Mouse (Mus musculus) megakaryocyte, adult 5-6 weeks (primary cell): ENCODE measurements around the gene Ckmt1. TPM values are rescaled to one million over a fixed set of nuclear protein-coding genes. Genes with fewer than 3 reads are reported as not detected.
A peak's percentile ranks its signal among the peaks of the same experiment; 100 is the strongest.
"Not testable (repeated sequence)": the region's sequence is repeated elsewhere in the genome, so short reads cannot be mapped to it uniquely, and the experiment has no call there.

Experiments
- ATAC-seq: 2 replicates; pipeline ENCODE4 v1.8.0; 2016; ENCODE audit warnings: mild to moderate bottlenecking, inconsistent platforms; ENCODE audit not compliant: poor library complexity, severe bottlenecking
- total RNA-seq, 2 experiments: library from RNA; stranded (forward) in 1 of 2; stranded (reverse) in 1 of 2; fragments of 153-499, 151-499 nt in 1 of 2; fragments of 221-1000, 200-1000 nt in 1 of 2; gene quantifications; 2 replicates each; pipeline versions ENCODE4 v1.2.3 to v1.2.4; 2015 to 2017

Gene Ckmt1
- total RNA-seq (2015) (not detected in 2 replicates), total RNA-seq (2017) (not detected in 2 replicates)

DNA sequence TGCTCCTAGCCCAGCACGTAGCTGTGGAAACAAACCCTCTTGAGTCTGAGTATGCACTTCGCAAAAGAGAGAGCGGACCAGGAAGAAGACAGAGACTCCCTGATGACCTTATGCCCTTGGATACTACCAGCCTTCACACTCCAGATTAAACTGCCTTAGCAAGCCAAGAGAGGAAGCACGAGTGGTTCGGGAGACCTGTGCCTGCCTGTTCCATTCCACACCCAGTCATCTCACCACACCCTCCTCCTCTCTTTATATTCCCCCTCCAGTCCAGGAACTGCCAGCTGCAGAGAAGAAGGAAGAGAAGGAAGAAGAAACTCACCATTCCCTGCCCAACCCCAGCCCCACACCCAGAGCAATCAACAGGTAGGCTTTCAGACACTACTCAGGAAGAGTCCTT lies at the start of gene Ckmt1:
TSS of gene Ckmt1 (plus strand) at position 221 of the 400 bp plus-strand sequence.
- ATAC-seq = no peak

DNA sequence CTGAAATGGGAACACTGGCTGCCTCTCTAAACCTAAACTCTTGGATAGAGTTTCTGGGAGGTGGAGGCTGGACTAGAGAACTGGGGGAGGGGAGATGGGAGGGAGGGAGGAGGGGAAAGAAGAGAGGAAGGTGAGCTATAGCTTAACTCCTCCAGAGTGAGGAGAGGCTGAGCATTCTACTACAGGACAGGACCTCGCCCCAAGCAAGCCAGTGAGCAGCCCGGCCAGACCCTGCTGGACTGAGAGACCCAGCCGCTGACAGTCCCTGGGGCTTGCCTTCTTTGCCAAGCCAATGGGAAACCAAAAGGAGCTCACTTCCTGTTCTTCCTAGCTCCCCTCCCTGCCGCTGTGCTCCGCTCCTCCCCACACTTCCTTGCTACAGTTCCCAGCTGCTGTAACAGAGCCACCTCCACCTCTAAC lies 48.5 kb upstream of the Ckmt1 start:
- ATAC-seq = peak; percentile 83

DNA sequence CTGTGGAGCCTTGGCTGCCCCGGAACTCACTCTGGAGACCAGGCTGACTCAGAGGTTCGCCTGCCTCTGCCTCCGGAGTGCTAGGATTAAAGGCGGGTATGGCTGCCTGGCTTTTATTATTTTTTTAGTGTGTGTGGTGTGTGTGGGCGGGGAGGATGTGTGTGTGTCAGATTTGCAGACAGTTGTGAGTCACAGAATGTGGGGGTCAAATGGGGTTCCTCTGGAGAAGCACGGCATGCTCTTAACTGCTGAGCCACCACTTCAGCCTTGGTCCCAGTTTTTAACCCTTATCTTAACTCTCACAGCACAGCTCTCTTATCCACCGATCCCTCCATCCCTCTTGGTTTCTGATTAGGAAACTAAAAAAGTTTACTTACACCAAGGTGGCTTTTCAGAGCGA lies 41.2 kb upstream of the Ckmt1 start:
- no peak for ATAC-seq

DNA sequence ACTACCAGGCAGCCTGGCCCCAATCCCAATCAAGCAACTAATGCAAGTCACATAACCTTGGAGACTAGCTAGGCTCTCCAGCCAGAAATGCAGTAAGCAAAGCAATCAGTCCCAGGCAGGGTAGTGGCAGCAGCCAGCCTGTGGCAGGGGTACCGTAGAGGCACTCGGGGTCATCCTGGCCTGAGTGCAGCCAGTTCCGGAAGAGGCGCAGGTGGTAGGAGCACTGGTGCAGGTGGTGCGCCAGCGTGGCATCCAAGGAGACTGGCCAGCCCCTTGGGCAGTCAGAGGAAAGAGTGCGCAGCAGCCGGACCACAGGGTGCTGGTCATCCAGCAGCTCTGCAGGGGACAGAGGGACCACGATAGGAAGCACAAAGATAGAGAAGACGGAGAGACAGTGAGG lies 34.5 kb upstream of the Ckmt1 start:
- ATAC-seq = no peak

DNA sequence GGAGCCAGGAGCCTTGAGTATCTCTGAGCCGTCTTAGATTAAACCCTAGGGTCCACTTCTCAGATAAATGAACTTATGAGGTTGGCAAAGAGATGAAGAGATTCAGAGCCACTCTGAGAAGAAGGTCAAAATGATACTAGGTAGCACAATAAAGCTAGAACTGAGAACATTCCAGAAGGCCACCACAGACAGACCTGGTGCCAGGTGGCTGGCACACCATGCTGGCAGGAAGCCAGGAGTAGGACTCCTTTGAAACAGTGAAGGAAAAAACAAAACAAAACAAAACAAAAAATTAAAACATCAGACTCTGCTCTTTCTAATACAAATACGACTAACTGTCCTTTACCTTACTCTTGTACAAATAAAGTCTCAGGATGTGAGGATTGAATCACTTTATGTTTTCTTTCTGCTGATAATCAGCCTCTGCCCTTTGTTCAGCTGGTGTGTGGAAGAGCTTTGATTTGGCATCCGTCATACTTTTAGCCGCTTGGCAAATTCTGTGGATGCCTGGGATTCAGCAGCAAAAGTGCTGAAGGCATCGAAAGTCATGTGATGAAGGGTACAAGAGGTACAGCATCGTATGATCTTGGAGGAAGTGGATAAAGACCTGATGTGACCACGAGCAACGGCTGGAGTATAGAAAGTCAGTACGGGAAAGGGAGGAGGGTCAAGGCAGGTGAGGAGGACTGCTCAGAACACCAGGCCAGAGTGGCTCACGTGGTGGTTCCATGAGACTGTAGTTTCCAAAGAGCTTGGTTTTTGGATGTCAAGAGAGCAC lies 33.6 kb upstream of the Ckmt1 start:
- no peak for ATAC-seq

DNA sequence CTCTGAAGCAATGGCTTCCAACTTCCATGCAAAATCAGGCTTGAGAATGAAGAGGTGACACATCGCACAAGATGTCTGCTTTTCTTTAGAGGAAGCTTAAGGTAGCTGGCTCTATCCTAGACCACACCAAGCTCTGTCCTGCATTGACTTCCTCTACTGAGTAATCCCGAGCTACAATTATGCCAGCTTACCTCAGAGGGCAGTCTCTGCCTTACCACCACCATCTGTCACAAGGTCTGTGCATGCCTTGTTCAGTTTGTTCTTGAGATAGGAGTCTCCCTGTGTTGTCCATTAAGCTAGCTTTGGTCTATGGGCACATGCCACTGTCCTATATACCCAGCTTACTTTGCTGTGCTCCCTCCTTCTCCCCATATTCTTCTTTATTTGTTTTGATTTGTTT lies 28.0 kb upstream of the Ckmt1 start:
- ATAC-seq = no peak

DNA sequence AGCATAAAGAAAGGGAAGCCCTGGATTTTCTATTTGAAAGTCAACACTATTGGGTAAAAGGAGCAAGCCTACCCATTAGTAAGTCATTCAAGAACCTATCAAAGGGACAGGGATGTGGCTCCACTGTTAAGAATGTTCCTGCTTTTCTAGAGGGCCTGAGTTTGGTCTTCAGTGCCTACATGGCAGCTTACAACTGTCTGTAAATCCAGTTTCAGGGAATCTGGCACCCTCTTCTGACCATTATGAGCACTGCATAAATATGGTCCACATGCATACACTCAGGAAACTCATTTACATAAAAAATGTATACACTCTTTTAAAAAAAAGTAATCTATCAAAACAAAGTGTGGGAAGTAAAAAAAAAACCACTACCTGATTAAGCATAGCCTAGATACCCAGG lies 18.5 kb upstream of the Ckmt1 start:
- no peak for ATAC-seq

DNA sequence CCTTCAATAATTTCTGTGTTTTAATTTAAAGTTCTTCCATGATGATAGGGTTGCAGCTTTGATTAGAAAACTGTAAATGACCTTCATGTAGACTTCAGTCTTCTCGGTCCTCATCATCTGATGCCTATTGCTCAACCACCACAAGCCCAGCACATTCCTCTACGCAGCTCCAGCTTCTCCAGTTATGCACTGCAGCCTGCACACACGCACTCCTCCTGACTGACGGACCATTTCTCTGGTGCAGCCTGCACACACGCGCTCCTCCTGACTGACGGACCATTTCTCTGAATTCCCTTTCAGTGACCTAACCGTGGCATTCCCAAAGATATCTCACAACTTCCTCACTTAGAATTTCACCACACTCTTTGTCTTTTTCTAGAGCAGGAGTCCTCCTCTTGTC lies 4.4 kb upstream of the Ckmt1 start:
- no peak for ATAC-seq

DNA sequence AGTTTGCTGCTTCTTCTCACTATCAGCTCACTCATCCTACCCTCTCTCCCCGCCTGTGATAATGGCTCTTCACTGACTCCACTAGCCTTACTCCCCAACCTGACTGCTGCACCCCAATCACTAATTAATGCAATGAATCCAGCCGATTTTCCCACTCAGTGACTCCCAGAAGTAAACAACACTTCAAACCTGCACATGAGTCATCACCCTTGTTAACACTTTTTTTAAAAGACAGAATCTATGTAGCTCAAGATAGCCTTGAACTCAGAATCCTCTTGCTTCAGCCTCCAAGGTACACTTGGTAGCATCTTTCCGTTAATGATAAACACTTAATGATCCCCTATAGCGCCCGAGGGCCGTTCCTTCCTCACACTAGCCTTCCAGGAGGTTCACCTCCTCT lies 3.1 kb upstream of the Ckmt1 start:
- no peak for ATAC-seq

DNA sequence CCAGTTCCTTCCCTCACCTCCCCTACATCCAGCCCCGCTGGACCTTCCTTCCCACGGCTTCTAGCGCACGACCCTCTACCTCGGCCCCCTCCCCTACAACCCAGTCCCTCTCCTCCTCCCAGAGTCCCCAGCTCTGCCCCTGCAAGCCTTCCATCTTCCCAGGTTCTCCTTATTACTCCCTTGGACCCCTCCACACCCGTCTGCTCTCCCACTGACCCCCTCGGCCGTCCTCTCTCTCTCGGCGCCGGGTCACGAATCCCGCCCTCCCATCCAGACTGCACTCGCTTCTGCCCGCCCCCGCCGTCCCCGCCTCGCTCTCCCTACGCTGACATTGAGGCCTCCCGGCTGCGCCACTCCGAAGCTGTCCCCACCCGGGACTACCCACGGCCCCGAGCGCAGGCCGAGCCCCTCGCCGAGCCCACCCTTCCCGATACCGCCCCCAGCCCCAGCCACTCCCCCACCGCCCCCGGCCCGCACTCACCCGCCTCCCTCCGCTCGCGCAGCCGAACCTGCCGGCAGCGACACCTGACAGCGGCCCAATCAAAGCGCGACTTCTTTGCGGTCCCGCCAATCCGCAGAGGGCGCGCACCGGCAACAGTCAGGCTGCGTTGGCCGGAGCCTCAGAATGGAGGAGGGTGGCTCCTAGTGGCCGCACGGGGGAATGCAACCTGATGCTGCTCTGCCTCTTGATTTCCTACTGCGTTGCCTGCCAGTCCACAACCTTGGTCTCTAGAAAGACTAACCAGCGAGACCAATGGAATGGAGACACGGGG lies 2.5 kb upstream of the Ckmt1 start, which contains the start of gene Ppip5k1:
TSS of gene Ppip5k1 (minus strand) at position 577 of the 773 bp plus-strand sequence.
- peak; percentile 99 for ATAC-seq

DNA sequence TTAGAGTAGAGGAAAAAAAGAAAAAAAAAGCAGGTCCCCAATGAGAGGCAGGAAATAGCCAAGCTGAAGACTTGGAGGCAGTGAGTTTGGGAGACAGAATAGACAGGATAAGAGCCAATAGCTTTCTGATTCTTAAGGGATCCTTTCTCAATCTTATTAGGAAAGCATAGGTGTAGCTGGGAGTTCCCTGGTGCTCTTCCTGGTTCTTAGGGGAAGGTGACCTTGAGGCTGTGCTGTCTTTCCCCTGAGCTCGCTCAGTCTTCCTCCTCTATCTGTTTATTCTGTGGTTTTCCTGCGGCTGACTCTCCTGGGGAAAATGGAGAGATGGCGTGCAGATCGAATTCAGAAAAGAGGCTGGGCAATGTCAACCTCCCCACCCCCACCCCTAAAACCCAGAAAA lies 447 bp downstream of the Ckmt1 start:
- ATAC-seq = no peak

DNA sequence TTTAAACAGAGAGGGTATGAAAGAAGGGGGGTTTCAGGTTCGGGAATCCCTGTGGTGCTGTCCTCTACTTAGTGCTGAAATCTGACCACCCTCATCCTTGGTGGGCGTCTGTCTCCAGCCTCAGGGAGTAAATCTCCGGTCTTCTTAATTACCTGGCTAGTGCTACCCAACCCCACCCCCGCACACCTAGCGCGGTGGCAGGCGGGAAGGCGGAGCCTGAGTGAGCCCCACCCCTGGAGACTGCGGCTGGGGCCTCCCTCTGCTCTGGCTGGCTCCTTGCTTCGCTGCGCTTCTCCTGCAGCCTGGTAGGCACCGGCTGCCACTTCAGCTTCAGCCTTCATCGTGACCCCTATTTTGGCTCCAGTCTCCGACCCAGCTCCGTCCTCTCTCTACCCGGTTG lies 867 bp downstream of the Ckmt1 start:
- no peak for ATAC-seq

DNA sequence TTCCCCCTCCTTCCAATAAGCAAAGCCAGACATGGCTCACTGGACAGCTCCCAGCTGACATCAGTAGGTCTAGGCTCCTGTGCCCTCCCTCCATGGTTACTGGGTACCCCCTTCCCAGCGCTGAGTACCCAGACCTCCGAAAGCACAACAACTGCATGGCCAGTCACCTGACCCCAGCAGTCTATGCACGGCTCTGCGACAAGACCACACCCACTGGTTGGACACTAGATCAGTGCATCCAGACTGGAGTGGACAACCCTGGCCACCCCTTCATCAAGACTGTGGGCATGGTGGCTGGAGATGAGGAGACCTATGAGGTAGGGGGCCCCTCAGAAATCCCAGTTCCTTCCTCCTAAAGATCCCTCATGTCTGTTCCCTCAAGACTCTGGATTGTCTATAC lies 1.9 kb downstream of the Ckmt1 start:
- no peak for ATAC-seq

DNA sequence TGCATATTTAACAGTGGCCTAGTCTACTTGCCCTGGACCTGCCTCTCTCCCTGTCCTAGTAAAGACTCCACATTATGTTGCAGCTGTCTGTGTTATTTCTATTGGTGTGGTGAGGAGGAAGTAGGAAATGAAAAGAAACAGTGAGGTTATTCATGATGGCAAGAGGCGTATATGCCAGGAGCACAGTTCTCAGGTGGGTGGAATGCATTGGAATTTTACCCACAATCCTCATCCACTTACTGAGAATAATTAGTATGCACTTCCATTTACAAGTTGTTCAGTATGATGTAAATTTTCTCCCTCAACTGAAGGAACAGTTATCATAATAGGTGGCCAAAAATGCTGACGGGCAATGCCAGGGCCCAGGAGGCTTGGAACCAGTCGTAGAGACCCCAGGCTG lies 6.1 kb downstream of the Ckmt1 start:
- no peak for ATAC-seq

DNA sequence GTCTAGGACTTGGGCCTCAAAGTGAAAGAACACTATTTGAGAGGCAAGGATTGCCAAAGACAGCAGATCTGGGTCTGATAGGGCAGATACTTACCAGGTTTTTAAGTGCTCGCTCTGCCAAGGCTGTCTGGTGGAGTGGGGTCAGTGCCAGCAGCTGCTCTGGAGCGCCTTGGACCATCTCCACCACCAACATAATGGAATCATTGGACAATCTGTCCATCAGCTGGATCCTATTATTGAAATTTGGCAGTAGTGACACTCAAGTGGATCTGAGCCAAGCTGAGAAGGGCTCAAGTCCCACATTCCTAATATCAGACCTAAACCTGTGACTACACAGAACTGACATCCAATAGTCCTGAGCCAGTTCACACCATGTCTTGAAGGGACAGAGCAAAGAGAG lies 11.3 kb downstream of the Ckmt1 start:
- no peak for ATAC-seq

DNA sequence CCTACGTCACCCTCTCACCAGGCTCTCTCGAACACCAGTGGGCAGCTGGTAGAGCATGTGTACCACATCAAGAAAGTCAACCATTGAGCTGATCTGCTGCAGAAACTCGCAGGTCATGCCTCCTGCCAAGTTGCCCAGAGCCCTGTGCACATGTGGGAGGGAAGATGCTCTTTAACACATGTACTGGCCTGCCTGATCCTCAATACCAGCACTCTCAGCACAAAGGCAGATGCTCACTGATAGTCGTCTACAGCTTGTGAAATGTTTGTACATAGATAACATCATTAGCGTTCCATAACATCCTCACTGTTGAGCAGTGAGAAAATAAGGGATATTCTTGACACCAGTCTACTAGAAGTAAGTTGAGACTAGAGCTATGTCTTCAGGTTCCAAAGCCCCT lies 13.4 kb downstream of the Ckmt1 start:
- no peak for ATAC-seq

DNA sequence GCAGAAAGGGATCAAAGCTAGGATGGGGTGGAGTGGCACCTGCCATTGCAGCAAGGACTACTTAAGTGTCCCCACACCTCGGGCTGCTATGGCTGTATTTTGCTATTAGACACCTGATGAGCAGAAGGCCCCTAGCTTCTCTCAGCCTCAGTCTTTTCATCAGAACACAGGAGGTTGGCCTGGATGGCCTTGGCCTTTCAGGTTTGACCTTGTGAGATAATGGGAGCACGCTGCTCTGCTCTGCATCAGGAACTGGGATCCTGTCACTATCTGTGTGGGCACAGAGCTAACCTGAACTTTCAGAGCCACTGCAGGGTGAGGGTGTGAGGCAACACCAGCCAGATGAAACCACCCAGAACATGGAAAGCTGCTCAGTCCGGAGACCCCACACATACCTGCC lies 14.8 kb downstream of the Ckmt1 start:
- ATAC-seq = no peak

DNA sequence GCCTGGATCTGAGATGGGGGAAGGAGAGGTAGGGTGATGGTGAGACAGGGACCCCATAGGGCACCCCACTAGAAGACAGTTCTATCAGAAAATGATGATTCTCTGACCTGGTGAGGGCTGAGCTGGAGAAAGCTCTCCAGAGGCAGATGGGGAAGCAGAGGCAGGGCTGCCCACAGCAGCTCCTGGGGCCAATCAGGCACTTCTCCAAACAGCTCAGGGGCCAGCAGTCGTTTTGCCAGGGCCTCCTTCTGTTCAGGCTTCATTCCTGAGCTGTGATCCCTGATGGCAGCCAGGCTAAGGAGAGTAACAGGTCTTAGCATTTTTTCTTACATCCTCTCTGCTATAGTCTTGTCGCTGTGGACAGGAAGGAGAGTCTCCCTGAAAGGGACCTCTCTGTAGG lies 17.3 kb downstream of the Ckmt1 start:
- no peak for ATAC-seq

DNA sequence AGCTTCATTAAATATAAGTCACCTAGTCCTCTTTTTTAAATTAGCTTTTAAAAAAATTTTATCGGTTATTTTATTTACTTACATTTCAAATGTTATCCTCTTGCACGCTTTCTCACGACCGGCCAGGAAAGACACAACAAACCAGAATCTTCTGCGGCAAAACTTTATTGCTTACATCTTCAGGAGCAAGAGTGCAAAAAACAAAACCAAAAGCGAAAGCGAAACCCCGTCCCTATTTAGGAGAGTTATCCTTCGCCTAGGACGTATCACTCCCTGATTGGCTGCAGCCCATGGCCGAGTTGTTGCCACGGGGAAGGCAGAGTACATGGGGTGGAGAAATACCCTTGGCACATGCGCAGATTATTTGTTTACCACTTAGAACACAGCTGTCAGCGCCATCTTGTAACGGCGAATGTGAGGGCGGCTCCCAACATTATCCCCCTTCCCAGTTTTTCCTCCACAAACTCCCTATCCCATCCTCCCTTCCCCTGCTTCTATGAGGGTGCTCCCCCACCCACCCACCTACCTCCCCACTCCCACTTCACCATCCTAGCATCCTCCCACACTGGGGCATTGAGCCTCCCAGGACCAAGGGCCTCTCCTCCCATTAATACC lies 29.6 kb downstream of the Ckmt1 start, which contains the start of gene Strc:
TSS of gene Strc (minus strand) at position 208 of the 615 bp plus-strand sequence.
- ATAC-seq = not testable (repeated sequence)

DNA sequence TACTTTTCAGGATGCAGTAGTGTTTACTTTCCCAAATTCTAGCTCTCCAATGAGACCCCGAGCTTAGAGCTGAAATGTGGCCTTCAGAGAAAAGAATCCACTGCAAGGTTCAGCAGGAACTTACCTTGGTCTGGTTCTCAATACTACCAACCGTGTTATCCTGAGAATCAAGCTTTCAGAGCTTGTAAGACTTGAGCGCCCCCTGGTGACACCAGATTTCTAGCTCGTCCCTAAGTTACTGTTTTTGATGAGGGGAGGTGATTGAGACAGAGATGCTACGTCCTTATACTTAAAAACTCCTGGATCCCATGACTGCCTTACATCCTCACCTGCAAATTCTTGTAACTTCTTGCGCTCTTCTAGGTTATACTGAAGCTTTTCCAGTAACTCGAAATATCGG lies 39.1 kb downstream of the Ckmt1 start:
- peak; percentile 86 for ATAC-seq

DNA sequence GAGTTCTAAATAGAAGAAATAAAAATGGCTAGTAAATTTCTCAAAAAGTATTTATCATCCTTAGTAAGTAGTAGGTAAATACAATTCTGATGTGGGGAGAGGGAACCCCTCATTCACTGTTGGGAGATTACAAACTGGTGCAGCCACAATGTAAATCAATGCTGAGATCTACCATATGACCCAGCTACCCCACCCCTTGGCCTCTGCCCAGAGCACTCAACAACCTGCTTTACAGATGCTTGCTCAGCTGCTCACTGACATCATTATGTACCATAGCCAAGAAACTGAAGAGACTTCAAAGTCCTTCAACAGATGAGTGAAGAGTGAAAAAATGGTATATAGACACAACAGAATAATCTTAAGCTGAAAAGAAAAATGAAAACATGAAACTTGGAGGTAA lies 45.8 kb downstream of the Ckmt1 start:
- no peak for ATAC-seq

DNA sequence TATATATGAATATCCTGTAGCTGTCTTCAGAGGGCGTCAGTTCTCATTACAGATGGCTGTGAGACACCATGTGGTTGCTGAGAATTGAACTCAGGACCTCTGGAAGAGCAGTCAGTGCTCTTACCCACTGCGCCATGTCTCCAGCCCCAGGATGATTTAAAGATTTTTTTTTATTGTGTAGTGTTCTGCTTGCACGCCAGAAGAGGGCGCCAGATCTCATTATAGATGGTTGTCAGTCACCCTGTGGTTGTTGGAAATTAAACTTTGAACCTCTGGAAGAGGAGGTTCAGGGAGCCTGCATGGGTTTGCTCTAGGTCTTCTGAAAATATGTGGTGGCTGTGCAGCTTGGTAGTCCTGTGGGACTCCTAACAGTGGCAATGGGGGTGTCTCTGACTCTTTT lies 50.6 kb downstream of the Ckmt1 start:
- ATAC-seq = peak; percentile 90
